In the genomic region with DNA sequence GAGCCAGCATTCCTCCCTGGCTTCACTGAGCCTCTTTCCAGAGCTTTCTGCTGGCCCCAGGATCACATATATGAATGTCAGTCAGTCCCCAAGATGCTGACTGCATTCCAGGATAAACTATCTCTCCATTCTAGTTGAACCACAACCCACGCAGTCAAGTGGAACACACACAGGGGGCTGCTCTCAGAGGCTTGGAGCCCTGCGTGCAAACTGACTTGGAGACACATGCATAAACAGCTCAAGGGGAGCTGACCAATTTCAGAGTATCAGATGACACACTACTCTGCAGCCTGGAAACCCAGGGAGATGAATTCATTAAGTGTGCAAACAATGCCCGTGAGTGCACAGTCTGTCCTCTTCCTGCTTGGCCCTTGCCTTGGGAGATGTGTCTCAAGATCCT, we compare ENCODE assay signal across 13 mouse cellular contexts. TPM values are rescaled to one million over a fixed set of nuclear protein-coding genes. Genes with fewer than 3 reads are reported as not detected.
A peak's percentile ranks its signal among the peaks of the same experiment; 100 is the strongest.
DNase-seq lines count a peak whose midpoint lies in the region; ATAC-seq and TF ChIP-seq lines count a peak whose summit lies in the region.
"Had no signal": no experiment of that assay in that cellular context is flagged by ENCODE, and none has a peak within 500 bp of the region (broad histone marks: within the 10 kb centered on the region; RNA-seq: fewer than 3 reads in every experiment).

No protein-coding gene starts in this region.

- no peak for ATAC-seq in midbrain, embryonic 16.5 days
- no peak for ATAC-seq in hindbrain, embryonic 12.5 days (ENCODE audit: low FRiP score)
- ATAC-seq in activated CD4-positive, CD25-positive, alpha-beta regulatory T cell, adult 4 months = no peak
- ATAC-seq: Patski had no signal

- 22% methylated on average over 3 of the region's 3 CpGs for WGBS in midbrain, embryonic 10.5 days
- WGBS in midbrain, embryonic 16.5 days = 6% methylated on average over 3 of the region's 3 CpGs
- 26% methylated on average over 3 of the region's 3 CpGs for WGBS in hindbrain, embryonic 12.5 days
- 32% methylated on average over 3 of the region's 3 CpGs for WGBS in cerebellum, adult 2 months

- H3K27me3 ChIP-seq in midbrain, embryonic 10.5 days (ENCODE audit: low read depth, poor library complexity, severe bottlenecking) = no peaks in the 10 kb centered on the region
- no peaks in the 10 kb centered on the region for H3K27me3 ChIP-seq in midbrain, embryonic 16.5 days (ENCODE audit: control insufficient read depth, insufficient read depth, low read depth, low read length)
- no peaks in the 10 kb centered on the region for H3K27me3 ChIP-seq in hindbrain, embryonic 12.5 days
- H3K27me3 ChIP-seq in cerebellum, adult 2 months (ENCODE audit: control insufficient read depth, insufficient read depth, low read length) = no peaks in the 10 kb centered on the region
- H3K27me3 ChIP-seq: heart, embryonic 13.5 days; neural tube, embryonic 15.5 days had no signal

- intact Hi-C loops in heart, postnatal 10 days (cut with DNase I) = no loop called here

- peak overlapping the region; percentile 58; the same call in 1 of the 2 replicates for H3K27ac ChIP-seq in midbrain, embryonic 10.5 days (replicated peaks)
- H3K27ac ChIP-seq in midbrain, embryonic 16.5 days (ENCODE audit: low read length) = no peak overlapping the region
- H3K27ac ChIP-seq in hindbrain, embryonic 12.5 days = peak overlapping the region; percentile 35; the same call in 1 of the 2 replicates
- H3K27ac ChIP-seq in cerebellum, adult 2 months (ENCODE audit: insufficient read depth, low read length) = no peak overlapping the region
- H3K27ac ChIP-seq: heart, embryonic 13.5 days; liver, embryonic 14.5 days; neural tube, embryonic 15.5 days had no signal

- no peak for TF ChIP-seq CTCF in cerebellum, adult 2 months (IDR thresholded peaks at IDR 0.05; ENCODE audit: borderline replicate concordance, insufficient read depth, low read depth, low read length)

- H3K4me2 ChIP-seq in midbrain, embryonic 16.5 days (ENCODE audit: low read length) = no peak overlapping the region
- H3K4me2 ChIP-seq in hindbrain, embryonic 12.5 days (replicated peaks) = no peak overlapping the region
- H3K4me2 ChIP-seq: heart, embryonic 13.5 days; neural tube, embryonic 15.5 days had no signal

- peak; percentile 22 to 27 for DNase-seq in heart, postnatal 10 days
- DNase-seq in heart, adult 8-10 months (ENCODE audit: low spot score) = no peak
- DNase-seq in midbrain, embryonic 10.5 days (ENCODE audit: low spot score) = peak; percentile 29
- DNase-seq in spleen, postnatal 14 days (ENCODE audit: low spot score in 2 of 2) = no peak
- no peak for DNase-seq in cerebellum, adult 2 months
- DNase-seq: adrenal gland, postnatal 14 days had no signal

- no peaks in the 10 kb centered on the region for H3K36me3 ChIP-seq in midbrain, embryonic 10.5 days
- no peaks in the 10 kb centered on the region for H3K36me3 ChIP-seq in midbrain, embryonic 16.5 days (ENCODE audit: control insufficient read depth, insufficient read depth, low read length)
- no peaks in the 10 kb centered on the region for H3K36me3 ChIP-seq in hindbrain, embryonic 12.5 days
- H3K36me3 ChIP-seq: heart, embryonic 13.5 days had no signal

- H3K9ac ChIP-seq in midbrain, embryonic 16.5 days (ENCODE audit: low read depth, low read length) = no peak overlapping the region
- no peak overlapping the region for H3K9ac ChIP-seq in hindbrain, embryonic 12.5 days
- H3K9ac ChIP-seq: heart, embryonic 13.5 days; liver, embryonic 14.5 days; neural tube, embryonic 15.5 days had no signal

- peaks cover 37% of the 10 kb centered on the region for H3K4me1 ChIP-seq in midbrain, embryonic 10.5 days
- no peaks in the 10 kb centered on the region for H3K4me1 ChIP-seq in midbrain, embryonic 16.5 days (ENCODE audit: control insufficient read depth, insufficient read depth, low read length)
- H3K4me1 ChIP-seq in hindbrain, embryonic 12.5 days = peaks cover 28% of the 10 kb centered on the region
- H3K4me1 ChIP-seq in cerebellum, adult 2 months (ENCODE audit: control insufficient read depth, insufficient read depth, low read length) = peaks cover 22% of the 10 kb centered on the region

- no peak overlapping the region for H3K4me3 ChIP-seq in midbrain, embryonic 10.5 days
- no peak overlapping the region for H3K4me3 ChIP-seq in midbrain, embryonic 16.5 days (ENCODE audit: low read depth, low read length)
- H3K4me3 ChIP-seq in hindbrain, embryonic 12.5 days = no peak overlapping the region
- H3K4me3 ChIP-seq in cerebellum, adult 2 months (replicated peaks; ENCODE audit: insufficient read depth, low read depth, low read length) = no peak overlapping the region
- H3K4me3 ChIP-seq: heart, embryonic 13.5 days; neural tube, embryonic 15.5 days had no signal

- TF ChIP-seq POLR2A in cerebellum, adult 2 months (IDR thresholded peaks at IDR 0.05; ENCODE audit: borderline replicate concordance, insufficient read depth, low read length) = no peak

- H3K9me3 ChIP-seq in midbrain, embryonic 10.5 days (replicated peaks) = no peaks in the 10 kb centered on the region
- no peaks in the 10 kb centered on the region for H3K9me3 ChIP-seq in midbrain, embryonic 16.5 days (replicated peaks; ENCODE audit: control insufficient read depth, low read length, poor library complexity, severe bottlenecking)
- no peaks in the 10 kb centered on the region for H3K9me3 ChIP-seq in hindbrain, embryonic 12.5 days (replicated peaks)
- H3K9me3 ChIP-seq: heart, embryonic 13.5 days; neural tube, embryonic 15.5 days had no signal

RNA-seq across cellular contexts. Expression of gene Grk3, which starts 54.7 kb away (rescaled TPM):
- total RNA-seq in heart, postnatal 10 days (2021) = 10 to 100 TPM in 1 of 2 experiments, 1 to 10 TPM in 1; 9.1 to 17.6 TPM
- 1 to 10 TPM; 3.5 to 5.2 (median 4.6) TPM for total RNA-seq in heart, adult 8-10 months (2022)
- 5.2 and 6.1 TPM in 2 replicates for polyA plus RNA-seq in midbrain, embryonic 10.5 days (2016; fragmentation: Nextera tagmentation; extraction: Ambion mirVana)
- polyA plus RNA-seq in midbrain, embryonic 16.5 days (2015; fragmentation: Nextera tagmentation; extraction: Ambion mirVana) = 30.7 and 31.5 TPM in 2 replicates
- 10.9 and 11.8 TPM in 2 replicates for polyA plus RNA-seq in hindbrain, embryonic 12.5 days (2016; fragmentation: Nextera tagmentation; extraction: Ambion mirVana)
- 58.0 and 66.0 TPM in 2 replicates for polyA plus RNA-seq in cerebellum, adult 2 months (2012; rRNA removed)
- polyA plus RNA-seq in activated CD4-positive, CD25-positive, alpha-beta regulatory T cell, adult 4 months (2017; shearing (Covaris generic)) = not detected
- polyA plus RNA-seq: Patski had no signal

Comparison
In these comparisons a context has a peak if more than half of its experiments do, and no peak if none do; other contexts are left out.
1. DNase-seq: peak in heart, postnatal 10 days (2 of 2) and midbrain, embryonic 10.5 days (single experiment); none in heart, adult 8-10 months (single experiment), spleen, postnatal 14 days (0 of 2) and cerebellum, adult 2 months (0 of 2).
2. H3K27ac ChIP-seq: peak in midbrain, embryonic 10.5 days (single experiment) and hindbrain, embryonic 12.5 days (single experiment); none in midbrain, embryonic 16.5 days (single experiment) and cerebellum, adult 2 months (single experiment).